Mouse (Mus musculus): ENCODE results near the gene Mettl16. TPM values are rescaled to one million over a fixed set of nuclear protein-coding genes. Genes with fewer than 3 reads are reported as not detected.
A peak's percentile ranks its signal among the peaks of the same experiment; 100 is the strongest.

Mettl16 gene
- polyA plus RNA-seq, 1 experiment from 2014 or later = 72.4 TPM

DNA sequence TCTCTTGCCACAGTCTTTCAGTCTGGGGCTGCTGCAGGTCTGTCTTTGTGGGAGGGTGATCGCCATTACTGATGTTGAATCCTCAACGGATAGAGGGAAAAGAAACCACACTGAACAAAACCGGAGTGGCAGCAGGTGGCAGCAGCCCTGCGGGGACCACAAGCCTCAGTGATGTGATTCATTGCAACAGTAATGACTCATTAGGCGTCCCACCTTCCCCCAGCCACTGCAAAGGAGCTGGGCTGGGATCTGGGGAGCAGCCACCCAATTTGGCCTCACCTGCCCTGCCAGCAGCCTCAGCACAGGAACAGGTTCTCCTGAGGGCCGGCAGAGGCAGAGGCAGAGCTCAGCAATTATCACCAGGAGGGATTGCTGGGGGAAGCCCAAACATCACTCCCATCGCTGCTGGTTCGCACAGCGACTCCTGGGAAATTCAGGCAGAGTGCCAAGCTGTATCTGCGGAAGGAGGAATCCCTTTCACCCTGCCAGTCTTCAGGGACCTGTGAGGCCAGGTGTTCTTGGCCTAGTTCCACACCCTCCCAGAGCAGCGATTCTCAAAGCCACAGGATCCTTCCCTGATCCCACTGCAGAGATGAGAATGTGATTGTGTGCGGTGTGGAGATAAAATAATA lies 100.5 kb downstream of the Mettl16 start:
- 44% methylated on average over 12 of the region's 12 CpGs for WGBS
- Histone ChIP-seq H3K36me3 (no peaks in the 10 kb centered on the region), H3K9me3 (replicated peaks) (no peaks in the 10 kb centered on the region), H3K27me3 (ENCODE audit: low read depth, poor library complexity, severe bottlenecking) (no peaks in the 10 kb centered on the region), H3K4me1 (peaks cover 12% of the 10 kb centered on the region), H3K27ac (no peak overlapping the region), H3K4me3 (no peak overlapping the region)
- no peak for DNase-seq (ENCODE audit: low spot score)

DNA sequence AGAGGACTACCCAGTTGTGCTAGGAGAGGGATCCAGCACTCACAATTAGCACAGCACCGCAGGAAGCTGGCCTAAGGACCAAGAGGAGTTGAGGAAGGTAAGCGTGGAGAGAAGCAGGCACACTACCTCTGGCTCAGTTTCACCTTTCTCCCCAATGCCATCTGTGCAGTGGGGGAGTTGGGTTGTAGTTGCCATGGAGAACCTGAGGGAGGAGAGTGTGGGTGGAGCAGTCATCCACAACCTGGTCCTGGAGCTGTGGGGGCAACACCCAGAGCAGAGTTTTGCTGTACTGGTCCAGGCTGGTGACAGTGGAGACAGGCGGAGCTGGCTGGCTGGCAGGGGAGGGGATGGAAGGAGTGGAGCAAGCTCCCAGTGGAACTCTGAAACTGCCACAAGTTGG lies 104.0 kb downstream of the Mettl16 start:
- Histone ChIP-seq H3K36me3 (no peaks in the 10 kb centered on the region), H3K27me3 (ENCODE audit: low read depth, poor library complexity, severe bottlenecking) (no peaks in the 10 kb centered on the region), H3K4me3 (no peak overlapping the region), H3K27ac (0 out of 2 replicates have a peak overlapping the region, but pooled peaks have one; percentile 9), H3K4me1 (peaks cover 26% of the 10 kb centered on the region), H3K9me3 (replicated peaks) (no peaks in the 10 kb centered on the region)
- WGBS = 57% methylated on average over 3 of the region's 3 CpGs
- no peak for DNase-seq (ENCODE audit: low spot score)

GRCm38 (mm10) chr11:74876801-74877200 lies 106.2 kb downstream of the Mettl16 start:
- Histone ChIP-seq H3K36me3 (no peaks in the 10 kb centered on the region), H3K4me3 (no peak overlapping the region; the same call in 1 of the 2 replicates), H3K27ac (no peak overlapping the region; the same call in 1 of the 2 replicates), H3K4me1 (peaks cover 20% of the 10 kb centered on the region), H3K9me3 (replicated peaks) (no peaks in the 10 kb centered on the region), H3K27me3 (ENCODE audit: low read depth, poor library complexity, severe bottlenecking) (no peaks in the 10 kb centered on the region)
- WGBS = 4% methylated on average over 9 of the region's 9 CpGs
- peak; percentile 62 for DNase-seq (ENCODE audit: low spot score)

Small RNA genes lying within 50 kb of the gene (microRNA-seq; reads per million reads assigned to microRNA genes)
- not detected for gene Mir6926

Other genes starting within 250 kb of the Mettl16 start
- 0.34 and 0.55 TPM in 2 replicates for gene Rap1gap2, start 159.9 kb upstream of the Mettl16 start, polyA plus RNA-seq (2016; fragmentation: Nextera tagmentation; extraction: Ambion mirVana)
- 0.24 and 0.51 TPM in 2 replicates for gene Ccdc92b, start 151.2 kb upstream of the Mettl16 start, polyA plus RNA-seq (2016; fragmentation: Nextera tagmentation; extraction: Ambion mirVana)
- gene Cluh, start 121.3 kb upstream of the Mettl16 start, polyA plus RNA-seq (2016; fragmentation: Nextera tagmentation; extraction: Ambion mirVana) = 32.8 and 36.6 TPM in 2 replicates
- gene Pafah1b1, start 46.2 kb upstream of the Mettl16 start, polyA plus RNA-seq (2016; fragmentation: Nextera tagmentation; extraction: Ambion mirVana) = 46.0 and 49.9 TPM in 2 replicates
- 4.8 and 5.7 TPM in 2 replicates for gene Mnt, start 60.1 kb downstream of the Mettl16 start, polyA plus RNA-seq (2016; fragmentation: Nextera tagmentation; extraction: Ambion mirVana)
- gene Sgsm2, start 126.2 kb downstream of the Mettl16 start, polyA plus RNA-seq (2016; fragmentation: Nextera tagmentation; extraction: Ambion mirVana) = 3.0 and 4.1 TPM in 2 replicates
- gene Tsr1, start 127.2 kb downstream of the Mettl16 start, polyA plus RNA-seq (2016; fragmentation: Nextera tagmentation; extraction: Ambion mirVana) = 55.3 and 61.4 TPM in 2 replicates
- gene Smg6, start 155.0 kb downstream of the Mettl16 start, polyA plus RNA-seq (2016; fragmentation: Nextera tagmentation; extraction: Ambion mirVana) = 19.6 and 21.5 TPM in 2 replicates
- gene Srr, start 155.1 kb downstream of the Mettl16 start, polyA plus RNA-seq (2016; fragmentation: Nextera tagmentation; extraction: Ambion mirVana) = 13.2 and 17.3 TPM in 2 replicates

All from limb, embryonic 10.5 days (tissue).